Mouse (Mus musculus) olfactory bulb, adult 2 months (tissue): Measurements from ENCODE around the gene Prkn. TPM values are rescaled to one million over a fixed set of nuclear protein-coding genes. Genes with fewer than 3 reads are reported as not detected.

ENCODE experiments used
- H3K27ac ChIP-seq: fragments of 200-500 bp; 2 replicates; pipeline ENCODE4 v1.5.1; 2012; ENCODE audit warnings: low read depth, low read length; ENCODE audit not compliant: insufficient read depth
- H3K4me1 ChIP-seq: fragments of 200-500 bp; 2 replicates; pipeline ENCODE4 v1.6.1; 2012; ENCODE audit warnings: low read length; ENCODE audit not compliant: control insufficient read depth, insufficient read depth
- H3K4me3 ChIP-seq: fragments of 200-500 bp; 2 replicates; pipeline ENCODE4 v1.5.1; 2012; ENCODE audit warnings: mild to moderate bottlenecking, low read depth, low read length, moderate library complexity; ENCODE audit not compliant: insufficient read depth
- CTCF ChIP-seq: fragments of 200-500 bp; IDR thresholded peaks from 2 replicates; pipeline ENCODE4 v1.5.1; 2012; ENCODE audit warnings: low read depth, mild to moderate bottlenecking, low read length, moderate library complexity; ENCODE audit not compliant: insufficient read depth
- POLR2A ChIP-seq: fragments of 200-500 bp; IDR thresholded peaks from 2 replicates; pipeline ENCODE4 v1.6.1; 2012; ENCODE audit warnings: mild to moderate bottlenecking, low read depth, low read length, moderate library complexity; ENCODE audit not compliant: insufficient read depth
- WGBS: fragments of 180-500 bp; shearing (Covaris S2); methylation state at CpG from one replicate; pipeline ENCODE4 v1.1.7; 2018; 5-methylcytosine and 5-hydroxymethylcytosine counted together
- polyA plus RNA-seq: library from polyadenylated mRNA; stranded (reverse); fragments of >200 nt; gene quantifications from 2 replicates; pipeline ENCODE4 v1.2.4, GENCODE M21; 2012; ENCODE audit warnings: low replicate concordance; ENCODE audit not compliant: missing spikeins, insufficient read depth, insufficient read length

Gene Prkn
- polyA plus RNA-seq, 1 experiment: not detected

GRCm38 (mm10) chr17:11752686-11753085, 912.5 kb downstream of the Prkn start:
- Histone ChIP-seq H3K27ac (no peak overlapping the region), H3K4me3 (no peak overlapping the region), H3K4me1 (no peaks in the 10 kb centered on the region)
- TF ChIP-seq CTCF (no peak), POLR2A (no peak)
- 68% methylated on average over 2 of the region's 2 CpGs for WGBS

GRCm38 (mm10) chr17:11765117-11765516, 924.9 kb downstream of the Prkn start:
- Histone ChIP-seq H3K4me3 (no peak overlapping the region), H3K4me1 (no peaks in the 10 kb centered on the region)
- WGBS: 39% methylated on average over 3 of the region's 3 CpGs

GRCm38 (mm10) chr17:11765581-11765980, 925.4 kb downstream of the Prkn start:
- Histone ChIP-seq H3K4me3 (no peak overlapping the region), H3K4me1 (no peaks in the 10 kb centered on the region), H3K27ac (no peak overlapping the region)
- no peak for TF ChIP-seq POLR2A
- no peak for TF ChIP-seq CTCF
- 53% methylated on average over 2 of the region's 2 CpGs for WGBS

More at GRCm38 (mm10) chr17:11765117-11765516, 924.9 kb downstream of the Prkn start:
- TF ChIP-seq POLR2A: no peak
- no peak for TF ChIP-seq CTCF
- H3K27ac ChIP-seq: no peak overlapping the region

GRCm38 (mm10) chr17:11767301-11767700, 927.1 kb downstream of the Prkn start:
- WGBS: 90% methylated on average over 4 of the region's 4 CpGs

GRCm38 (mm10) chr17:11768345-11768744, 928.2 kb downstream of the Prkn start:
- Histone ChIP-seq H3K27ac (no peak overlapping the region), H3K4me1 (no peaks in the 10 kb centered on the region), H3K4me3 (no peak overlapping the region)
- 93% methylated on average over 4 of the region's 4 CpGs for WGBS
- no peak for TF ChIP-seq CTCF
- no peak for TF ChIP-seq POLR2A

More at GRCm38 (mm10) chr17:11767301-11767700, 927.1 kb downstream of the Prkn start:
- Histone ChIP-seq H3K4me3 (no peak overlapping the region), H3K27ac (no peak overlapping the region), H3K4me1 (no peaks in the 10 kb centered on the region)
- TF ChIP-seq CTCF: no peak

- Histone ChIP-seq H3K4me3 (no peak overlapping the region), H3K4me1 (no peaks in the 10 kb centered on the region), H3K27ac (no peak overlapping the region)
- TF ChIP-seq CTCF: no peak
- TF ChIP-seq POLR2A: no peak
- 100% methylated on average over 1 of the region's 1 CpGs for WGBS
These were observed 928.8 kb downstream of the Prkn start for GRCm38 (mm10) chr17:11768971-11769370.

GRCm38 (mm10) chr17:11769513-11769912, 929.3 kb downstream of the Prkn start:
- Histone ChIP-seq H3K4me3 (no peak overlapping the region), H3K27ac (no peak overlapping the region), H3K4me1 (no peaks in the 10 kb centered on the region)
- no peak for TF ChIP-seq CTCF
- TF ChIP-seq POLR2A: no peak
- 92% methylated on average over 3 of the region's 3 CpGs for WGBS

- TF ChIP-seq POLR2A (no peak), CTCF (no peak)
- 92% methylated on average over 11 of the region's 12 CpGs for WGBS
- Histone ChIP-seq H3K4me3 (no peak overlapping the region), H3K27ac (no peak overlapping the region), H3K4me1 (no peaks in the 10 kb centered on the region)
These were observed 939.4 kb downstream of the Prkn start for GRCm38 (mm10) chr17:11779547-11779946.

GRCm38 (mm10) chr17:11780005-11780404, 939.8 kb downstream of the Prkn start:
- no peak overlapping the region for H3K4me3 ChIP-seq
- TF ChIP-seq CTCF (no peak), POLR2A (no peak)
- 73% methylated on average over 2 of the region's 2 CpGs for WGBS
- H3K27ac ChIP-seq: no peak overlapping the region
- H3K4me1 ChIP-seq: no peaks in the 10 kb centered on the region

- Histone ChIP-seq H3K27ac (no peak overlapping the region), H3K4me1 (no peaks in the 10 kb centered on the region), H3K4me3 (no peak overlapping the region)
- WGBS: 76% methylated on average over 12 of the region's 12 CpGs
- TF ChIP-seq CTCF (no peak), POLR2A (no peak)
These were observed 940.8 kb downstream of the Prkn start for GRCm38 (mm10) chr17:11780805-11781481.
